ENCODE assay signal across 8 mouse cellular contexts in the genomic region with DNA sequence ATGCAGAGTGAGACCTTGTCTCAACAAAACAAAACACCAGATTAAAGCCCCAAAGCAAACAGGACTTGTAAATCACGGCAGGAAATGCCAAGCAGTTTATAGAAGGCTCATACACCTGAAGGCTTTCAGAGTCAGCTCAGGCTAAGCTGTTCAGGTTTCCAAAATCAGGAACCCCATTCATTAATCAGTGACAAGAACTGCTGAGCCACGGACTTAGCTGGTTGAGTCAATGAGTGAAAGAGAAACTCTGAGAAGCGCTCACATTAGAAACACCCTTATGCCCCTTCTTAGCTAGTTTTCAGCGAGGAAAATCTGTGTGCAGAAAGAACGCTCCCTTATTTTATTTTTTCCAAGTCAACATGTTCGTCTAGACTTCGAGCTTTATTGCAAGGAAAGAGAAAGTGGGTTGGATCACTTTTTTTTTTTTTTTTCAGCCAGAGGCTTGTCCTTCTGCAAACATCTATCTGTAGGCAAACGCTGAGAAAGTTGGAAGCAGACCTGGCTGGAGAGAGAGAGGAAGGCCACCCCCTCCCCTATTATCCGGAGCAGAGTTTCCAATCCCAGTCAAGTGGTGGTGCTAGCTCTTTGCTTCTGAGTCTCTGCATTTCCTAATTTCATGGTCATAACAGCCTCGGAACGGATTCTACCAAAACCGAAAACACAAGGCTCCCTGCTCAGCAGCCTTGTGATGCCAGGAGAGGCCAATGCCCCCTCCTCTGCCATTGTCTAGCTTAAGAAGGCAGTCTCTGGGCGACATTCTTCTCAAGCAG. TPM values are rescaled to one million over a fixed set of nuclear protein-coding genes. Genes with fewer than 3 reads are reported as not detected.
DNase-seq lines count a peak whose midpoint lies in the region; ATAC-seq and TF ChIP-seq lines count a peak whose summit lies in the region.

A gene (plus strand): TSS at position 208 of the 770 bp plus-strand sequence.

- no peaks in the 10 kb centered on the region for H3K4me1 ChIP-seq in midbrain, embryonic 14.5 days (ENCODE audit: control insufficient read depth, insufficient read depth, low read length)
- H3K4me1 ChIP-seq in midbrain, embryonic 10.5 days = 0 out of 2 replicates have a peak, but pooled peaks cover 3% of the 10 kb centered on the region
- H3K4me1 ChIP-seq in bone marrow macrophage, adult 2 months (ENCODE audit: control insufficient read depth, insufficient read depth, low read length) = peaks cover 6% of the 10 kb centered on the region
- H3K4me1 ChIP-seq in heart, embryonic 14.5 days (ENCODE audit: control insufficient read depth in 2 of 2, insufficient read depth in 2 of 2, low read length in 2 of 2) = peaks cover 0 to 5% of the 10 kb centered on the region in 2 experiments; a peak in 1 of 4 replicates
- peaks cover 8% of the 10 kb centered on the region; the same call in 1 of the 2 replicates for H3K4me1 ChIP-seq in limb, embryonic 15.5 days
- H3K4me1 ChIP-seq in forebrain, embryonic 11.5 days (replicated peaks; ENCODE audit: control insufficient read depth, insufficient read depth, low read length) = no peaks in the 10 kb centered on the region
- no peaks in the 10 kb centered on the region for H3K4me1 ChIP-seq in forebrain, embryonic 10.5 days

- H3K9me3 ChIP-seq in midbrain, embryonic 14.5 days (ENCODE audit: control insufficient read depth, low read length) = no peaks in the 10 kb centered on the region
- 0 out of 2 replicates have a peak, but pooled peaks cover 5% of the 10 kb centered on the region for H3K9me3 ChIP-seq in midbrain, embryonic 10.5 days (replicated peaks)
- no peaks in the 10 kb centered on the region for H3K9me3 ChIP-seq in heart, embryonic 14.5 days (ENCODE audit: control insufficient read depth, low read length)
- no peaks in the 10 kb centered on the region for H3K9me3 ChIP-seq in limb, embryonic 15.5 days
- H3K9me3 ChIP-seq in forebrain, embryonic 11.5 days (ENCODE audit: control insufficient read depth, low read length) = no peaks in the 10 kb centered on the region; the same call in 1 of the 2 replicates
- H3K9me3 ChIP-seq in forebrain, embryonic 10.5 days = peaks cover 6% of the 10 kb centered on the region; the same call in 1 of the 2 replicates

- DNase-seq in midbrain, embryonic 14.5 days = peak; percentile 6
- no peak for DNase-seq in midbrain, embryonic 10.5 days (ENCODE audit: low spot score)
- DNase-seq in forebrain, embryonic 11.5 days (ENCODE audit: low spot score) = no peak
- no peak for DNase-seq in forebrain, embryonic 10.5 days (ENCODE audit: extremely low spot score, low spot score)
- no peak for DNase-seq in lung, adult 18-20 months

- H3K4me2 ChIP-seq in midbrain, embryonic 14.5 days (ENCODE audit: low read length) = no peak within 1 kb of the TSS
- H3K4me2 ChIP-seq in heart, embryonic 14.5 days (ENCODE audit: low read length) = peak within 1 kb of the TSS; percentile 60
- H3K4me2 ChIP-seq in limb, embryonic 15.5 days = peak within 1 kb of the TSS; percentile 54
- no peak within 1 kb of the TSS for H3K4me2 ChIP-seq in forebrain, embryonic 11.5 days (ENCODE audit: low read depth, low read length, severe bottlenecking)

- TF ChIP-seq POLR2A in bone marrow macrophage, adult 2 months (IDR thresholded peaks at IDR 0.05; ENCODE audit: borderline replicate concordance, low read depth, low read length) = no peak

- H3K9ac ChIP-seq in midbrain, embryonic 14.5 days (replicated peaks; ENCODE audit: low read length) = no peak within 1 kb of the TSS
- H3K9ac ChIP-seq in heart, embryonic 14.5 days (ENCODE audit: low read length) = peak within 1 kb of the TSS; percentile 34
- H3K9ac ChIP-seq in limb, embryonic 15.5 days = peak within 1 kb of the TSS; percentile 17; the same call in 1 of the 2 replicates
- no peak within 1 kb of the TSS for H3K9ac ChIP-seq in forebrain, embryonic 11.5 days (ENCODE audit: low read length)

- no peaks in the 10 kb centered on the region for H3K36me3 ChIP-seq in midbrain, embryonic 14.5 days (ENCODE audit: control insufficient read depth, insufficient read depth, low read length)
- no peaks in the 10 kb centered on the region for H3K36me3 ChIP-seq in midbrain, embryonic 10.5 days
- no peaks in the 10 kb centered on the region for H3K36me3 ChIP-seq in heart, embryonic 14.5 days (ENCODE audit: control insufficient read depth, insufficient read depth, low read length)
- H3K36me3 ChIP-seq in limb, embryonic 15.5 days = no peaks in the 10 kb centered on the region
- no peaks in the 10 kb centered on the region for H3K36me3 ChIP-seq in forebrain, embryonic 11.5 days (ENCODE audit: control insufficient read depth, insufficient read depth, low read length)
- H3K36me3 ChIP-seq in forebrain, embryonic 10.5 days (replicated peaks) = no peaks in the 10 kb centered on the region

- WGBS in midbrain, embryonic 14.5 days = 54% methylated on average over 13 of the region's 13 CpGs
- 54% methylated on average over 13 of the region's 13 CpGs for WGBS in midbrain, embryonic 10.5 days
- WGBS in heart, embryonic 14.5 days = 46% methylated on average over 13 of the region's 13 CpGs
- WGBS in limb, embryonic 15.5 days = 14% methylated on average over 13 of the region's 13 CpGs
- WGBS in forebrain, embryonic 11.5 days = 50% methylated on average over 13 of the region's 13 CpGs
- 56% methylated on average over 13 of the region's 13 CpGs for WGBS in forebrain, embryonic 10.5 days

- TF ChIP-seq CTCF in bone marrow macrophage, adult 2 months (IDR thresholded peaks at IDR 0.05; ENCODE audit: low read depth, low read length) = no peak

- no peak within 1 kb of the TSS for H3K4me3 ChIP-seq in midbrain, embryonic 14.5 days (replicated peaks; ENCODE audit: low read depth, low read length)
- H3K4me3 ChIP-seq in midbrain, embryonic 10.5 days = no peak within 1 kb of the TSS
- H3K4me3 ChIP-seq in bone marrow macrophage, adult 2 months (ENCODE audit: insufficient read depth, low read length) = peak within 1 kb of the TSS; percentile 65
- peak within 1 kb of the TSS; percentile 34 to 39 for H3K4me3 ChIP-seq in heart, embryonic 14.5 days (ENCODE audit: control insufficient read depth in 1 of 2, insufficient read depth in 1 of 2, low read depth in 1 of 2, low read length in 2 of 2)
- peak within 1 kb of the TSS; percentile 36 for H3K4me3 ChIP-seq in limb, embryonic 15.5 days
- H3K4me3 ChIP-seq in forebrain, embryonic 11.5 days (ENCODE audit: low read depth, low read length) = no peak within 1 kb of the TSS
- no peak within 1 kb of the TSS for H3K4me3 ChIP-seq in forebrain, embryonic 10.5 days

- ATAC-seq in midbrain, embryonic 14.5 days (ENCODE audit: low FRiP score, low TSS enrichment) = no peak
- ATAC-seq in heart, embryonic 14.5 days (ENCODE audit: insufficient number of reproducible peaks, insufficient read depth, low FRiP score, low read depth) = no peak
- no peak for ATAC-seq in limb, embryonic 15.5 days (ENCODE audit: insufficient number of reproducible peaks, low FRiP score, low TSS enrichment, low read depth)
- ATAC-seq in forebrain, embryonic 11.5 days (replicated peaks; ENCODE audit: low FRiP score) = no peak

- H3K27me3 ChIP-seq in midbrain, embryonic 14.5 days (ENCODE audit: control insufficient read depth, insufficient read depth, low read length) = no peaks in the 10 kb centered on the region
- no peaks in the 10 kb centered on the region for H3K27me3 ChIP-seq in midbrain, embryonic 10.5 days (ENCODE audit: low read depth, poor library complexity, severe bottlenecking)
- H3K27me3 ChIP-seq in heart, embryonic 14.5 days (ENCODE audit: control insufficient read depth, insufficient read depth, low read length) = no peaks in the 10 kb centered on the region
- no peaks in the 10 kb centered on the region for H3K27me3 ChIP-seq in limb, embryonic 15.5 days
- H3K27me3 ChIP-seq in forebrain, embryonic 11.5 days (ENCODE audit: control insufficient read depth, insufficient read depth, low read length) = no peaks in the 10 kb centered on the region
- no peaks in the 10 kb centered on the region for H3K27me3 ChIP-seq in forebrain, embryonic 10.5 days (ENCODE audit: poor library complexity, severe bottlenecking)

- H3K27ac ChIP-seq in midbrain, embryonic 14.5 days (replicated peaks; ENCODE audit: low read depth, low read length) = no peak within 1 kb of the TSS
- H3K27ac ChIP-seq in midbrain, embryonic 10.5 days (replicated peaks) = no peak within 1 kb of the TSS
- H3K27ac ChIP-seq in bone marrow macrophage, adult 2 months (ENCODE audit: insufficient read depth, low read depth, low read length) = peak within 1 kb of the TSS; percentile 61
- no peak within 1 kb of the TSS for H3K27ac ChIP-seq in heart, embryonic 14.5 days (replicated peaks in 1 of 2; ENCODE audit: control insufficient read depth in 1 of 2, insufficient read depth in 1 of 2, low read depth in 2 of 2, low read length in 2 of 2)
- H3K27ac ChIP-seq in limb, embryonic 15.5 days = peak within 1 kb of the TSS; percentile 72
- H3K27ac ChIP-seq in forebrain, embryonic 11.5 days (ENCODE audit: low read depth, low read length) = no peak within 1 kb of the TSS
- H3K27ac ChIP-seq in forebrain, embryonic 10.5 days = no peak within 1 kb of the TSS

RNA-seq across cellular contexts. Expression of the gene that starts here (rescaled TPM):
- 0.27 and 0.30 TPM in 2 replicates for polyA plus RNA-seq in midbrain, embryonic 14.5 days (2014; fragmentation: Nextera tagmentation; extraction: Ambion mirVana)
- 0.14 TPM in 1 of 2 replicates, not detected in the other for polyA plus RNA-seq in midbrain, embryonic 10.5 days (2016; fragmentation: Nextera tagmentation; extraction: Ambion mirVana)
- 5.4 and 5.6 TPM in 2 replicates for polyA plus RNA-seq in bone marrow macrophage, adult 2 months (2012; ENCODE audit: insufficient read depth, insufficient read length, missing spikeins)
- polyA plus RNA-seq in heart, embryonic 14.5 days (2014; fragmentation: Nextera tagmentation; extraction: Ambion mirVana) = 0.62 and 0.93 TPM in 2 replicates
- 0.82 and 0.87 TPM in 2 replicates for polyA plus RNA-seq in limb, embryonic 15.5 days (2015; fragmentation: Nextera tagmentation; extraction: Ambion mirVana)
- 0.13 TPM in 1 of 2 replicates, not detected in the other for polyA plus RNA-seq in forebrain, embryonic 11.5 days (2014; fragmentation: Nextera tagmentation; extraction: Ambion mirVana)
- polyA plus RNA-seq in forebrain, embryonic 10.5 days (2016; fragmentation: Nextera tagmentation; extraction: Ambion mirVana) = not detected in 2 replicates

Comparison
In these comparisons a context has a peak if more than half of its experiments do, and no peak if none do; other contexts are left out.
1. Peak in DNase-seq in midbrain, embryonic 14.5 days; RNA of the gene not detected or under 1 TPM.
2. H3K27ac ChIP-seq: peak in bone marrow macrophage, adult 2 months (single experiment) and limb, embryonic 15.5 days (single experiment); none in midbrain, embryonic 14.5 days (single experiment), midbrain, embryonic 10.5 days (single experiment), heart, embryonic 14.5 days (0 of 2), forebrain, embryonic 11.5 days (single experiment) and forebrain, embryonic 10.5 days (single experiment).
3. H3K4me2 ChIP-seq: peak in heart, embryonic 14.5 days (single experiment) and limb, embryonic 15.5 days (single experiment); none in midbrain, embryonic 14.5 days (single experiment) and forebrain, embryonic 11.5 days (single experiment).
4. H3K4me3 ChIP-seq: peak in bone marrow macrophage, adult 2 months (single experiment), heart, embryonic 14.5 days (2 of 2) and limb, embryonic 15.5 days (single experiment); none in midbrain, embryonic 14.5 days (single experiment), midbrain, embryonic 10.5 days (single experiment), forebrain, embryonic 11.5 days (single experiment) and forebrain, embryonic 10.5 days (single experiment).
5. H3K9ac ChIP-seq: peak in heart, embryonic 14.5 days (single experiment) and limb, embryonic 15.5 days (single experiment); none in midbrain, embryonic 14.5 days (single experiment) and forebrain, embryonic 11.5 days (single experiment).